Mouse (Mus musculus): ENCODE measurements at regions not wholly inside any gene's neighbourhood (a gene's known extent, or its start where the extent isn't known, plus 50 kb on each side); places are given as distances from the start of the nearest gene placed in this dataset.

DNA sequence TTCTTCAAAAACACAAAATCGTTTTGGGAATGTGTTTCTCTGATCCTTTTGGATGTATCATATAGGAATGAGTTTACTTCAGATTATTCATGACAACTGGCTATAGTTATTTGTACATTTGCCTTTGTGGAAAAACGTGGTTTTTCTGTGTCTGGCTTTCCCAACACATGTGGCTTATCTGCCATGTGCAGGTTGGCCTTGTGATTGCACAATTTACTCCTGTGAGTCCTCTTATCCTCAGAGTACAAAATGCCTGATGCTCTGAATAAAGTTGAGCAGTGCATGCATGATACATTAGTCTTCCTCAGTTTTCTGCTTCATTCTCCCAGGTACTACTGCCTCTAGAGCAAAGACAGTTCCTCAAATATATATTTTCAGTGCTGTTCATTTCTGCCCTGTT is 881.6 kb downstream of the Lrfn5 start:
- no peak for DNase-seq (ENCODE audit: low spot score in 2 of 2)

DNA sequence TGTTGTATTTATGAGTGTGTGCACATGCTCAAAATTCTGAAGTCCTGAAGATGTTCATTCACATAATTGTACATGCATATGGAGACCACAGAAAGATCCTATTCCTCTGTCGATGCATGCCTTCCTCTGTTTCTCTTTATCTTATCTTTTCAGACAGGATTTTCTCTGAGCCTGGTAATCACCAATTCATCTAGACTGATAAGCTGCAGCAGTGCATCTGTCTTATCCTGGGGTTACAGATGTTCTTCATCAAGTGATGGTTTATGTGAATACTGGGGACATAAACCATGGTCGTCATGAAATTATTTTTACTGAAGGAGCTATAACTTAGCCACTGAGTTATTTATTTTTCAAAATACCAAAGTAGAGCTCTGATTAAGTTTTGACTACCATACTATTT is 905.7 kb downstream of the Lrfn5 start:
- no peak for DNase-seq (ENCODE audit: low spot score in 2 of 2)

DNA sequence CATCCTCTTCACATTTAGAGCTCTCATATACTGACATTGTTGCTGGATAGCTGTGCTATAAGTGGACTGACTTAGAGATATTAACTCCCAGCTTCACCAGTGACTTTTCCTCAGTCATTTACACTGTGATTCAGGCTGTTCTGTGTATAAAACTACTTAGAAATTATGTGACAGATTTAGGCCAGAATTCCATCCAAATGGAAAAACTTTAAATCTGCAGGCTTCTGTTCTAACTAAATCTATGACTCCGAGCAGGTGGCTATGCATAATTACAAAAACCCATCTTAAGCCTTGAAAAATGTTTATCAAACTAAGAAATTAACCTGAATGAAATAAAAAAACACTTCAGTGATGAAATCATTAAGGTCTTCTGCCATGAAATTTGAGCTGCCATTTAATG is 927.7 kb downstream of the Lrfn5 start:
- DNase-seq (ENCODE audit: low spot score in 2 of 2) = peak in 1 of 2 experiments; percentile 22

DNA sequence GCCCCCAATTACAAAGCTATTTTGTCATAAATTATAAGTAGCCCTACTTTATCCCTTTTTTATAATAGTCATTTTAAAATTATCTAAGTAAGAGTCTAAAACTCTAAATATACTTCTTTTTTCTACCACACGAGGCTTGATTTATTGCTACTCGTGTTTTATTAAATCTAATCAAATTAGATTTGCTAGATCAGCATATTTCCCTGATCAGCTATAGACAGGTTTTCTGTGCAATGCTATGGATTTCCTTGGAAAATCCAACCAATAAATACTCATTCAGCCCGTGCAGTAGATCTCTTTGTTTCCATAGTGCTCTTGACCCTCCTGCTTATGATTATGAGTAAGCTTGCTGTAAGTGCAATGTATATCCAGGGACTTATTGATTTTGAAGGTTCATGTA is 960.4 kb downstream of the Lrfn5 start:
- no peak for DNase-seq (ENCODE audit: low spot score in 2 of 2)

DNA sequence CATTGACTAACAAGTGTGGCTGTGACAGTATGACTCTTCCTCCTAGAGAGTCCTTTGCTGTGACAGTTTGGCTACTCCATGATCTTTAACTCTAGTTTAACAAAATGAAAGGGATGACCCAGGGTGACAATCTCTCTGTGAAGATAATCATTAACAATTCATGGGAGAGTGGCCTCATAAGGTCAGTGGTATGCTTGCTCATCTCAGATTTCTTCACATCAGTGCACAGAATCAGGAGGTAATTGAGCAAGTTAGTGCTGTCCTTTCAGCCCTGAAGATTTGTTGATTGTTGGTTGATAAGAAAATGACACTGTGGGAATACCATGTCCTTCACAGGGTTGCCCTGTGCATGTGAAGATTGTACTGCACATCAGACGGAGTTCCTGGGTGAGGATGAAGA is 1005.6 kb downstream of the Lrfn5 start:
- DNase-seq (ENCODE audit: low spot score in 2 of 2) = no peak

DNA sequence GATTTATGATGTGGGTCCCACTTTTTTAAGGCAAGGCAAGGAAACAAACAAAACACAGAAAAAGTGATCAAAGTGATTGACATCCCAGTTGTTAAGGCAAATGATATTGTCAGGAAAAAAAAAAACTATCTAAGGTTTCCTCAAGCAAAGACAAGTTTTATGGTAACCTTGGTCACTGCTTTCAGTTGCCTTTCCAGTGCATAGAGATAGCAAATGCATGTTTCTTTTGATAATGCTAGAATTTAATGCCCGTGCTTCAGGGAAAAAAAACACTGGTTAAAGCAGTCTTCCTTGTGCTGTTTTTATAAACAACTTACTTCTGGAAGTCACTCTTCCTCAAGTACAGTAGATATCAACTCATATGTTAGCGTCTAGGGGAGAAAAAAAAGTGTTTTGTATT is 1029.4 kb downstream of the Lrfn5 start:
- no peak for DNase-seq (ENCODE audit: low spot score in 2 of 2)

DNA sequence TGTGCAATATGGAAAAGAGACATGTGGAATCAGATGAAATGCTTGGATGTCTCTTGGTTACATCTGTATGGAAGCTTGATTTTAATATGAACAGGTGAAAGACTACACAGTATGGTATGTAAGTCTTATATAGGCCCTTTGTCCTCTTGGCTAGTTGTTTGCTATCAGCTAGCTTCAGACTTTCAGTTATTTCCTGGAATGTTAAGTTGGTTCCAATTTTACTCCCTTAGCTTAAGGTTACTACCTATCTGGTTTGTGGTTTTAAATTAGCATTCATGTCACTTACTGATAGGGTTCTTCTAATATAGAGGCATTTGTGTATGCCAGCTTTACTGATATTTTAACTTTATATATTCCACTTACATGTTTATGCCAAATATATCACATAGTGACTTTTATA is 1031.7 kb downstream of the Lrfn5 start:
- DNase-seq (ENCODE audit: low spot score in 2 of 2) = no peak

DNA sequence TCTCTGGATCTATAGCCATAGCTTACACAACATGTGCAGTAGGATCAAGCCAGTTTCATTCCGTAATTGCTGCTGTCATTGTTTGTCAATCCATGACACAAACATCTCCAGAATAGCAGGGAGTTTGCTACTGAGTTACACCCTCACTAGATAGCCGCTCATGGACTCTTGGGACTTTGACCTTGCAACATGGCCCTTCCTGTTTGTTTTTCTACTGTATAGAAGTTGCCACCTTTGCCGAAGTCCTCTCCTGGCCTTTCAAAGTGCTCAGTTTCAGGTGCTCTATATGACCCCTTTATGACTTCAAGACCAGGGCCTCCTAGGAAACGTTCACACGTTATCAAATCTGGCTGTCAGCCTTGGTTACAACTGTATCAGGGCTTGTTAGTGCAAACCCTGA is 1040.8 kb downstream of the Lrfn5 start:
- DNase-seq (ENCODE audit: low spot score in 2 of 2) = no peak

Measured in layer of hippocampus, postnatal 14 days (tissue).